Mouse (Mus musculus) ovary, postnatal 14 days (tissue): ENCODE measurements around the gene Zfp386.

Experiments
- DNase-seq: peaks from one replicate; pipeline ENCODE4 v3.0.0; 2022; ENCODE audit warnings: low spot score

The Zfp386 gene

GRCm38 (mm10) chr12:116094765-116095555 lies 47.4 kb downstream of the Zfp386 start:
- DNase-seq: no peak

- no peak for DNase-seq
Measured at GRCm38 (mm10) chr12:116096361-116096904, 48.9 kb downstream of the Zfp386 start.

DNA sequence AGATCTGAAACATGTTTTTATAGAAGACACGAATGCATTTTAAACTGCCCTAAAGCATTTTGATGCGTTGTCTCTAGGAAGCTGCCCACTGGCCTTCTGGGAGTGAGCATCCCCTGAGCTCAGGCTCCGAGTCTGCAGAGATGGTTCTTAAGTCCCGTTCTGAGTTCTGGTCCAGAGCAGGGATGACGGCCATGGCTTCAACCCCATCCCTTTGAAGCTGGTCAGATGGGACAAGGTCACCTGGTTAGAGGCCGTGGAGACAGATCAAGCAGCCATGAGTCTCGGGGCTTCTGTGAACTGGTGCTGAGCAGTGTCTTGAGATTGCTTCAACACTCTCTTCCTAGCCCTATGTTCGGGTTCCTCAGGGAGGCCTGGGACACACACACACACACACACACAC lies 49.6 kb downstream of the Zfp386 start:
- DNase-seq: no peak

DNA sequence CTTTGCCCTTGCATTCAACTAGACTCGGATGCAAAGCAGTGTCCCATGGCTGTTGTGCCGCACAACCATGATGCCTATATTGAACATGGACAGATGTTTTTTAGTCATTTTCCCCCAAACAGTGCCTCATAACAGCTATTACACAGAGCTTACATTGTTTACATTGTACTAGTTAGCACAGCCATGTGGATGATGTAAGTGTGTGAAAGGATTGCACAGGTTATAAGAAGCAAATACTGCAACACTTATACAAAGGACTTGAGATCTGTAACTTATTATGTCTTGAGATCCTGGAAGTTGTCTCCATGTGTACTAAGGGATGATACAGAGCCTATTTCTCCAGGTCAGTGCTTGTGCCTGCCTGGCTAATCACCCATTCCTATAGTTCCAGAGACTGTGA lies 54.4 kb downstream of the Zfp386 start:
- DNase-seq: no peak

DNA sequence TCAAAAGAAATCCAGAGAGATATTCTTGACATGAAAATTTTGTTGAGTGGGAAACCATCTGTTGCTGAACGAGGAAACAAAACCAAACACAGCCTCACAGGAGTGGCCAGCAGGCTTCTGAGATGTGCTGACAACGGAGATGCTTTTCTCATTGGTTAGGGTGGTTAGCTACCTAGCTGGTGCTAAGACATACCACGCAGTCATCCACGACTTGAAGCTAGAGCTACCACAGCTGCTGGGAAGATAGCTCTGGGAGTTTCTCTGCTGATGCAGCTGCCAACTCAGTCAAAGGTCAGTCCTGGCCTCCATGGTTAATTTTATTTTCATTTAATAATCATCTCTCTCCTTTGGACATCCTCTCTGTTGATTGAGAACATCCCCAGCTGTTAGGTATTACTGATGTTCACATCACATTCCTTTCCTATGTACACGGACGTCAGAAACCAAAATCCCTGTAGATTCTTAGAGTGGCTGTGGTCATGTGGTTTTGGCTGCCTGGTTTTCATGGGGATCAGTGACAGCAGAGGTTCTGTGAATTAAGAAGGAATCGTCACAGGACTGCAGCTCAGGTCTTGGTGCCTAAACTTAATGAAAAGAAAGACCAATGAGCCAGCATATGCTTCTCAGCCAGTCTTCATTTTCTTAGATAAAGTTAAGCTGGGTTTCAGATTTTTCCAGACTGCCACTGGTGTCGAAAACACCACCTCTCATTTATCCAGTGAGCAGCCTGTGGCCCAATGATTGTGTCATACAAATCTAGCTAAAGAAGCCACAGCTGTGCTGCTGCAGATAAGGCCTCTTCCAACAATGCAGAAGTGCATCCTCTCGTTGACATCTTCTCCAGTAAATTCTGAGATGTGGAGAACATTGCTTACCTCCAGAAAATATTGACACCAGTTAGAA lies 62.2 kb downstream of the Zfp386 start:
- DNase-seq: no peak

DNA sequence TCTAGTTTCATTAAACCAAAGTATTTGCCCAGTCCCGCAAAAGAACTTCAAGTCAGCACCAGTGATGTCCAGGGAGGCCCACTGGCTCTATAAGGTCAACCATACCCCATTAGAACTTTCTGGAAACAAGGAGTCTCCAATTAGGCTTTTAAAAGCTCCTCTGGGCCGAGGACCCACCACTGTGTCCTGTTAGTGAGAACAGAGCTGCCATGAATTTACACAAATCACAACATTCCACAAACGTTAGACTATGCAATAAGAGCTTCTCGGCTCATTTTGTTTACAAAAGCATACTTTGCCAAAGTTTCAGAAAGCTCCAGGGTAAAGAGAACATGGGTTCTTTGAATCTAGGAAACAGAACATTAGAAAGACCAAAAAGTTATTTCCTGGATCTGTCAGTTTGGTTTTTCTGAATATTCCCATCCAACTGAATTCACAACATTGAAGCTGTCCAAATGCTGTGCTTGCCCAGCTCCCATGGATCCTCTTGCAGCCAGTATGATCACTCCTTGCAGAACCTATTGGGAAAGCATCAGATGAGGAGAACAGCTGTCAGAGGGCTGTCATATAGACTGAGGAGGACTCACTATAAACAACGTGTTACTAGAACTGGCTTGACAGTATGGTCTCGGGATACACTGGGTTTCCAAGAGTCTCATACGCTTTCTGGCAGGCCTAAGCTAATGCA lies 63.6 kb downstream of the Zfp386 start:
- DNase-seq: no peak
